Mouse (Mus musculus): ENCODE data around the gene Tm9sf2. TPM values are rescaled to one million over a fixed set of nuclear protein-coding genes. Genes with fewer than 3 reads are reported as not detected.
A peak's percentile ranks its signal among the peaks of the same experiment; 100 is the strongest.
"Not testable (repeated sequence)": the region's sequence is repeated elsewhere in the genome, so short reads cannot be mapped to it uniquely, and the experiment has no call there.

The Tm9sf2 gene
- polyA plus RNA-seq, 1 experiment from 2014 or later = 125 TPM

- Histone ChIP-seq H3K27ac (ENCODE audit: low read depth, low read length) (no peak overlapping the region), H3K9ac (ENCODE audit: low read length) (no peak overlapping the region), H3K4me3 (ENCODE audit: low read depth, low read length) (no peak overlapping the region), H3K4me1 (replicated peaks; ENCODE audit: control insufficient read depth, insufficient read depth, low read length) (no peaks in the 10 kb centered on the region), H3K4me2 (ENCODE audit: low read depth, low read length, severe bottlenecking) (no peak overlapping the region), H3K9me3 (ENCODE audit: control insufficient read depth, low read length) (no peaks in the 10 kb centered on the region), H3K36me3 (ENCODE audit: control insufficient read depth, insufficient read depth, low read length) (no peaks in the 10 kb centered on the region), H3K27me3 (ENCODE audit: control insufficient read depth, insufficient read depth, low read length) (no peaks in the 10 kb centered on the region)
- ATAC-seq (replicated peaks; ENCODE audit: low FRiP score) (no peak), DNase-seq (ENCODE audit: low spot score) (no peak)
- 49% methylated on average over 3 of the region's 3 CpGs for WGBS
These were observed 25.5 kb upstream of the Tm9sf2 start for GRCm38 (mm10) chr14:122081308-122081707.

GRCm38 (mm10) chr14:122083499-122083898 is 23.3 kb upstream of the Tm9sf2 start:
- no peak for DNase-seq (ENCODE audit: low spot score)
- H3K9me3 ChIP-seq (ENCODE audit: control insufficient read depth, low read length) = no peaks in the 10 kb centered on the region
- no peaks in the 10 kb centered on the region for H3K36me3 ChIP-seq (ENCODE audit: control insufficient read depth, insufficient read depth, low read length)
- H3K4me1 ChIP-seq (replicated peaks; ENCODE audit: control insufficient read depth, insufficient read depth, low read length) = no peaks in the 10 kb centered on the region
- 82% methylated on average over 7 of the region's 7 CpGs for WGBS
- no peak overlapping the region for H3K4me2 ChIP-seq (ENCODE audit: low read depth, low read length, severe bottlenecking)
- no peaks in the 10 kb centered on the region for H3K27me3 ChIP-seq (ENCODE audit: control insufficient read depth, insufficient read depth, low read length)
- no peak for ATAC-seq (replicated peaks; ENCODE audit: low FRiP score)
- H3K27ac ChIP-seq (ENCODE audit: low read depth, low read length) = no peak overlapping the region
- H3K9ac ChIP-seq (ENCODE audit: low read length) = no peak overlapping the region
- no peak overlapping the region for H3K4me3 ChIP-seq (ENCODE audit: low read depth, low read length)

DNA sequence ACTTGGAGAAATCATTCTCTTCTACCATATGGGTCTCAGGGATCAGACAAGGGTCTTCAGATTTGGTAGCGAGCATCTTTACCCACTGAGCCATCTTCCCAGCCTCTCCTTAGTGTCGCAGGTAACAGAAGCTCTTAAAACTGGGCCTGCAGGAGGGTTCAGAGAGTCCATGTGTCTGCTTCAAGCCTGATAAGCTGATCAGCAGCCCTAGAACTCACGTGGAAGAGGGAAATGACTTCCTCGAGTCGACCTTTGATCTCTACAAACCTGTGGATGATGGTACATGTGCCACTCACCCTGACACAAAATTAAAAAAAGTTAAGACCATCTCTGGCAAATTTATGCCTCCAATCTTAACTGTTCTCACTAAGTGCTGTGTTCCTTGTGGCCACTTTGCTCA is 18.9 kb upstream of the Tm9sf2 start:
- no peak overlapping the region for H3K4me3 ChIP-seq (ENCODE audit: low read depth, low read length)
- no peak for DNase-seq (ENCODE audit: low spot score)
- H3K36me3 ChIP-seq (ENCODE audit: control insufficient read depth, insufficient read depth, low read length) = no peaks in the 10 kb centered on the region
- H3K27ac ChIP-seq (ENCODE audit: low read depth, low read length) = no peak overlapping the region
- H3K4me1 ChIP-seq (replicated peaks; ENCODE audit: control insufficient read depth, insufficient read depth, low read length) = no peaks in the 10 kb centered on the region
- no peak for ATAC-seq (replicated peaks; ENCODE audit: low FRiP score)
- no peaks in the 10 kb centered on the region for H3K9me3 ChIP-seq (ENCODE audit: control insufficient read depth, low read length)
- no peaks in the 10 kb centered on the region for H3K27me3 ChIP-seq (ENCODE audit: control insufficient read depth, insufficient read depth, low read length)
- H3K4me2 ChIP-seq (ENCODE audit: low read depth, low read length, severe bottlenecking) = no peak overlapping the region
- 80% methylated on average over 5 of the region's 5 CpGs for whole genome bisulfite sequencing
- no peak overlapping the region for H3K9ac ChIP-seq (ENCODE audit: low read length)

DNA sequence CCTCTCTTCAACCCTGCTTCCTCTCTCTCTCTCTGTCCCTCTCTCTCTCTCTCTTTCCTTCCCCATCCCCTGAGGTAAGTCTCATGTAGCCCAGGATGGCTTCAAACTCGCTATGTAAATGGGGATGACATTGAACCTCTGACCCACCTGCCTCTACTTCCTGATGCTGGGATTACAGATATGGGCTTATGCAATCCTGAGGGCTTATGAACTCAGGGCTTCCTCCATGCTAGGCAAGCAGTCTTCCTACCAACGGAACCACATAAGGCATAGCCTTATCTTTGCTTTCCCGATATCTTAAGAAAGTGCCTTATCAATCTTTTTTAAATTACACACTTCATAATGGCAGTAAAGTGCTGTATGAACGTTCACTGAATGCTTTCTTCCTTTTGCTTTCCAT is 14.5 kb upstream of the Tm9sf2 start:
- 84% methylated on average over 4 of the region's 4 CpGs for WGBS
- no peaks in the 10 kb centered on the region for H3K9me3 ChIP-seq (ENCODE audit: control insufficient read depth, low read length)
- H3K36me3 ChIP-seq (ENCODE audit: control insufficient read depth, insufficient read depth, low read length) = no peaks in the 10 kb centered on the region
- no peak overlapping the region for H3K4me3 ChIP-seq (ENCODE audit: low read depth, low read length)
- ATAC-seq (replicated peaks; ENCODE audit: low FRiP score) (no peak), DNase-seq (ENCODE audit: low spot score) (no peak)
- no peak overlapping the region for H3K4me2 ChIP-seq (ENCODE audit: low read depth, low read length, severe bottlenecking)
- no peak overlapping the region for H3K27ac ChIP-seq (ENCODE audit: low read depth, low read length)
- no peaks in the 10 kb centered on the region for H3K27me3 ChIP-seq (ENCODE audit: control insufficient read depth, insufficient read depth, low read length)
- H3K9ac ChIP-seq (ENCODE audit: low read length) = no peak overlapping the region
- no peaks in the 10 kb centered on the region for H3K4me1 ChIP-seq (replicated peaks; ENCODE audit: control insufficient read depth, insufficient read depth, low read length)

DNA sequence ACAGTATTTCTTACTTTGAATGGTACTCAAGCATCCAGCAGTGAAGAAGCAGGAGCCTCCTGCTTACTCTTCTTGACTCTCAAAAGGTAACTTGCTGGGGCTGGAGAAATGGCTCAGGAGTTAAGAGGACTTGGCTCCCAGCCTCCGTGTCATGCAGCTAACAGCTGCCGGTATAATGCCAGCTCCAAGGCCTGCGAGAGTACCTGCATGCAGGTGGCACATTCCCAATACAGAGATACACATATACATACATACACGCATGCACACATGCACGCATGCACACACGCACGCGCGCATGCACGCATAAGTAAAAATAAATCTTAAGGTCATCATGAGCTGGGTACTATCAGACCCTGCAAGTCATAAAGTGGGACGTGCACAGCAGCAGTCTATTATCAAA is 10.5 kb upstream of the Tm9sf2 start:
- Histone ChIP-seq H3K9me3 (ENCODE audit: control insufficient read depth, low read length) (no peaks in the 10 kb centered on the region), H3K4me1 (replicated peaks; ENCODE audit: control insufficient read depth, insufficient read depth, low read length) (no peaks in the 10 kb centered on the region), H3K27ac (ENCODE audit: low read depth, low read length) (no peak overlapping the region), H3K27me3 (ENCODE audit: control insufficient read depth, insufficient read depth, low read length) (no peaks in the 10 kb centered on the region), H3K36me3 (ENCODE audit: control insufficient read depth, insufficient read depth, low read length) (no peaks in the 10 kb centered on the region), H3K4me3 (ENCODE audit: low read depth, low read length) (no peak overlapping the region), H3K4me2 (ENCODE audit: low read depth, low read length, severe bottlenecking) (no peak overlapping the region), H3K9ac (ENCODE audit: low read length) (no peak overlapping the region)
- DNase-seq (ENCODE audit: low spot score) = no peak
- ATAC-seq (replicated peaks; ENCODE audit: low FRiP score) = no peak
- 95% methylated on average over 11 of the region's 11 CpGs for WGBS

GRCm38 (mm10) chr14:122099584-122099983 is 7.3 kb upstream of the Tm9sf2 start:
- WGBS = 86% methylated on average over 4 of the region's 4 CpGs
- no peak for DNase-seq (ENCODE audit: low spot score)
- Histone ChIP-seq H3K27me3 (ENCODE audit: control insufficient read depth, insufficient read depth, low read length) (no peaks in the 10 kb centered on the region), H3K4me1 (replicated peaks; ENCODE audit: control insufficient read depth, insufficient read depth, low read length) (no peaks in the 10 kb centered on the region), H3K4me3 (ENCODE audit: low read depth, low read length) (no peak overlapping the region), H3K9ac (ENCODE audit: low read length) (no peak overlapping the region), H3K4me2 (ENCODE audit: low read depth, low read length, severe bottlenecking) (no peak overlapping the region), H3K9me3 (ENCODE audit: control insufficient read depth, low read length) (no peaks in the 10 kb centered on the region), H3K36me3 (ENCODE audit: control insufficient read depth, insufficient read depth, low read length) (no peaks in the 10 kb centered on the region), H3K27ac (ENCODE audit: low read depth, low read length) (no peak overlapping the region)
- no peak for ATAC-seq (replicated peaks; ENCODE audit: low FRiP score)

DNA sequence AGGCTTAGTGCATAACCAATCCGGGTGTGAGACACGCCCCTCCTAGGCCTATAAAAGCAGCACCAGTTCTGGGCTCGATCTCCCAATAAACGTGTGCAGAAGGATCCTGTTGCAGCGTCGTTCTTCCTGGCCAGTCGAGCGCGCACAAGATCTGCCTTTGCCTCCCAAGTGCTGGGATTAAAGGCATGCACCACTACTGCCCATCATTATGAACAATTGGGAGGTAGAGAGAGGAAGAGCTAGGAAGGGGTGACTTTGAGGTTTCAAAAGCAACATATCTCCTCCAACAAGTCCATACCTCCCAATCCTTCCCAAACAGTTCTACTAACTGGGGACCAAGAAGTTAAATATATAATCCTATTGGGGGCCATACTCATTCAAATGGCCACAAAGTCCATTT is 4.9 kb upstream of the Tm9sf2 start:
- WGBS = 90% methylated on average over 9 of the region's 9 CpGs
- not testable (repeated sequence) for DNase-seq (ENCODE audit: low spot score)

GRCm38 (mm10) chr14:122104881-122105280 is 2.0 kb upstream of the Tm9sf2 start:
- under 1% methylated on average over 24 of the region's 24 CpGs for WGBS
- Histone ChIP-seq H3K4me1 (replicated peaks; ENCODE audit: control insufficient read depth, insufficient read depth, low read length) (peaks cover 7% of the 10 kb centered on the region), H3K27ac (ENCODE audit: low read depth, low read length) (peak overlapping the region; percentile 73), H3K36me3 (ENCODE audit: control insufficient read depth, insufficient read depth, low read length) (no peaks in the 10 kb centered on the region), H3K4me3 (ENCODE audit: low read depth, low read length) (peak overlapping the region; percentile 29), H3K4me2 (ENCODE audit: low read depth, low read length, severe bottlenecking) (peak overlapping the region; percentile 58), H3K9me3 (ENCODE audit: control insufficient read depth, low read length) (no peaks in the 10 kb centered on the region), H3K27me3 (ENCODE audit: control insufficient read depth, insufficient read depth, low read length) (no peaks in the 10 kb centered on the region), H3K9ac (ENCODE audit: low read length) (peak overlapping the region; percentile 52)
- DNase-seq (ENCODE audit: low spot score) (peak; percentile 97), ATAC-seq (replicated peaks; ENCODE audit: low FRiP score) (peak; percentile 91)

More for the DNA sequence above, 4.9 kb upstream of the Tm9sf2 start:
- not testable (repeated sequence) for H3K27ac ChIP-seq (ENCODE audit: low read depth, low read length); ATAC-seq (replicated peaks; ENCODE audit: low FRiP score); H3K4me3 ChIP-seq (ENCODE audit: low read depth, low read length); H3K36me3 ChIP-seq (ENCODE audit: control insufficient read depth, insufficient read depth, low read length); H3K4me1 ChIP-seq (replicated peaks; ENCODE audit: control insufficient read depth, insufficient read depth, low read length); H3K4me2 ChIP-seq (ENCODE audit: low read depth, low read length, severe bottlenecking); H3K27me3 ChIP-seq (ENCODE audit: control insufficient read depth, insufficient read depth, low read length); H3K9me3 ChIP-seq (ENCODE audit: control insufficient read depth, low read length); H3K9ac ChIP-seq (ENCODE audit: low read length)

DNA sequence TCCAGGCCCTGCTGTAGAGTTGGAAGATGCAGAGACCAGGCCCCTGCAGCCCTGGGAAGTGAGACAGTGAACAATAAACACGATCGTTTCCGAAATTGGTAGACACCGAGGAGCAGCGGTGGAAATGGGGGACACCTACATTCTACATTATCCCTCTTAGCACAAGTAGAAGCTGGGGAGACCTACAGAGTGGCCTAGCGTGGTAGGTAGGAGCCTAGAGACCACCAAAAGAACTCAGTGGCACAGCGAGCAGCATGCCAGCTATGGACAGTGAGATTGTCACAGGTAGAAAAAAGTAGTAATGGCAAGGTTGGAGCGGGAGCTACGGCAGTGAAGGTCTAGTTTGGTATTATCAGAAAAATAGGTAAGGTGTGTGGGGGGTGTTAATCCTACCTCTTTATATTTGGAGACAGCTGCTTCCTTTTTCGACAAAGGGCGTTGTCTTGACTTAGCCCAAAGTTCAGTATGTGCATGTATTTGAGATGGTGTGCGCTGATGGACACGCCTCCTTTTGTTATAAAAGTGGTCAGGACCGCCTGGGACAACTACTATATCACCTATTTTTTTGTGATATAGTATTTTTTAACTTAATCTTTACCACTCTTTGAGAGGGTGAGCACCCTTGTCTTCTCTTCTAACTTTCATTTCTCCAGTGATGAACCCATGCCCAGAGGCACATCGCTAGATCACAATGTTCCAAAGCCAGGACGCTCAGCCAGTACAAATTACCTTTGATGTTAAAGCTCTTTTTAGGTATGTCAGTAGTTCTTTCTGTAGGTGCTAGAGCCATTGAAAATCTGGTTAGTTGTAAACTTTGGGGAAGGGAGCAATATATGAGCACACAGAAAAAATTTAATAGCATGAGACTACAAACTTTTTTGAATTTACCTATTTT is 1.2 kb upstream of the Tm9sf2 start:
- H3K27ac ChIP-seq (ENCODE audit: low read depth, low read length) = peak overlapping the region; percentile 73; the same call in 1 of the 2 replicates
- peak overlapping the region; percentile 58 for H3K4me2 ChIP-seq (ENCODE audit: low read depth, low read length, severe bottlenecking)
- peak overlapping the region; percentile 52 for H3K9ac ChIP-seq (ENCODE audit: low read length)
- 70% methylated on average over 16 of the region's 16 CpGs for WGBS
- no peaks in the 10 kb centered on the region for H3K36me3 ChIP-seq (ENCODE audit: control insufficient read depth, insufficient read depth, low read length)
- no peaks in the 10 kb centered on the region for H3K9me3 ChIP-seq (ENCODE audit: control insufficient read depth, low read length)
- DNase-seq (ENCODE audit: low spot score) = no peak
- peaks cover 7% of the 10 kb centered on the region for H3K4me1 ChIP-seq (replicated peaks; ENCODE audit: control insufficient read depth, insufficient read depth, low read length)
- H3K4me3 ChIP-seq (ENCODE audit: low read depth, low read length) = peak overlapping the region; percentile 29
- ATAC-seq (replicated peaks; ENCODE audit: low FRiP score) = no peak
- no peaks in the 10 kb centered on the region for H3K27me3 ChIP-seq (ENCODE audit: control insufficient read depth, insufficient read depth, low read length)

All from forebrain, embryonic 11.5 days (tissue).